Mouse (Mus musculus): ENCODE data around the gene Cox16.

The Cox16 gene

GRCm38 (mm10) chr12:81332875-81333421 is 152.0 kb downstream of the Cox16 start, which contains the start of gene Slc8a3:
TSS of gene Slc8a3 (minus strand) at chr12:81333180.
- CTCF ChIA-PET = interaction anchor here in 2 of 4 experiments (0.6 to 1.2 kb wide), 2 partner anchors 455 to 812 kb away, joined by 3 to 15 read pairs; no protein-coding TSS in a partner anchor
- POLR2A ChIA-PET = interaction anchor here in 3 of 4 experiments (0.6 to 1.7 kb wide), 5 partner anchors 51 to 387 kb away, joined by 3 to 5 read pairs (median 4); partner anchors contain the start of genes Gm20498 (in 1 of the 3), Srsf5 (in 1 of the 3) and Synj2bp (in 1 of the 3)

- POLR2A ChIA-PET = interaction anchor here (0.6 to 1.7 kb wide), 11 partner anchors 10 to 1073 kb away, joined by 3 to 7 read pairs (median 4); partner anchors contain the start of genes Gm20498 (in 1 of the 4), Med6 (in 1 of the 4), Srsf5 (in 1 of the 4) and Synj2bp (in 1 of the 4)
- CTCF ChIA-PET = interaction anchor here (0.6 to 1.2 kb wide), 7 partner anchors 59 to 1112 kb away, joined by 3 to 9 read pairs (median 4); no protein-coding TSS in a partner anchor
Measured at GRCm38 (mm10) chr12:81331937-81332874, 152.7 kb downstream of the Cox16 start.

GRCm38 (mm10) chr12:81331046-81331638 is 153.8 kb downstream of the Cox16 start:
- POLR2A ChIA-PET = interaction anchor here in 3 of 4 experiments (0.8 to 1.2 kb wide), 5 partner anchors 9 to 379 kb away, joined by 3 to 4 read pairs (median 3); partner anchors contain the start of gene Med6 (in 1 of the 3)
- CTCF ChIA-PET = interaction anchor here in 1 of 4 experiments (0.6 kb wide), 1 partner anchor 60 kb away, joined by 3 read pairs; no protein-coding TSS in a partner anchor

- CTCF ChIA-PET = no interaction called here
- POLR2A ChIA-PET = no interaction called here
Measured at GRCm38 (mm10) chr12:81324991-81325390, 159.9 kb downstream of the Cox16 start.

GRCm38 (mm10) chr12:81324116-81324515 is 160.8 kb downstream of the Cox16 start:
- POLR2A ChIA-PET = no interaction called here

GRCm38 (mm10) chr12:81321021-81321420 is 163.9 kb downstream of the Cox16 start:
- POLR2A ChIA-PET = no interaction called here
- CTCF ChIA-PET = no interaction called here

More at GRCm38 (mm10) chr12:81324116-81324515, 160.8 kb downstream of the Cox16 start:
- CTCF ChIA-PET = interaction anchor here in 1 of 4 experiments (0.6 kb wide), 1 partner anchor 436 kb away, joined by 3 read pairs; no protein-coding TSS in a partner anchor

GRCm38 (mm10) chr12:81317811-81318210 is 167.1 kb downstream of the Cox16 start:
- POLR2A ChIA-PET = interaction anchor here in 1 of 4 experiments (1.1 kb wide), 1 partner anchor 335 kb away, joined by 3 read pairs; no protein-coding TSS in a partner anchor

GRCm38 (mm10) chr12:81315953-81316352 is 169.0 kb downstream of the Cox16 start:
- ChIA-PET POLR2A (no interaction called here), CTCF (no interaction called here)

More at GRCm38 (mm10) chr12:81317811-81318210, 167.1 kb downstream of the Cox16 start:
- CTCF ChIA-PET = no interaction called here
